Mouse (Mus musculus) heart, adult 11 months (tissue): ENCODE measurements around the gene Pgghg.
A peak's percentile ranks its signal among the peaks of the same experiment; 100 is the strongest.

ENCODE experiments used
- DNase-seq: peaks from one replicate; pipeline ENCODE4 v3.0.0; 2022

Pgghg gene

GRCm38 (mm10) chr7:140941222-140942051 is at the start of gene Pgghg:
Gene Pgghg, plus strand, starts transcription at chr7:140941391.
- peak; percentile 100 for DNase-seq

- no peak for DNase-seq
Measured at GRCm38 (mm10) chr7:140894031-140894430, 47.2 kb upstream of the Pgghg start.

DNA sequence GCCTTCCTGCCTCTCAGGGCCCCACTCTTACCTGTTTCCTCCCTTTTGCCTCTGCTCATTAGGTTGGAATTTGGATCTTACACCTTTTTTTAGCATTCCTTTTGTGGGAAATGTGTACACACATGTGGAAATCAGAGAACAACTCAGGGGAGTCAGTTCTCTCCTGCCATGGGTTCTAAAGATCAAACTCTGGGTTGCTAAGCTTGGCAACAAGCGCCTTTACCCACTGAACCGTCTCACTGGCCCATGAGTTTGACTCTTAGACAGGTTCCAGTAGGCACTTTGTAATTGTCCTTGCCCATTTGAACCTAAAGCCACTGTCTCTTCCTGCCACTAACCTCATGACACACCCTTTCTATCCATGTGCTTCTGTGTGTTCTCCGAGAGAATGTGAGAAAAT is 46.6 kb upstream of the Pgghg start:
- DNase-seq = no peak

DNA sequence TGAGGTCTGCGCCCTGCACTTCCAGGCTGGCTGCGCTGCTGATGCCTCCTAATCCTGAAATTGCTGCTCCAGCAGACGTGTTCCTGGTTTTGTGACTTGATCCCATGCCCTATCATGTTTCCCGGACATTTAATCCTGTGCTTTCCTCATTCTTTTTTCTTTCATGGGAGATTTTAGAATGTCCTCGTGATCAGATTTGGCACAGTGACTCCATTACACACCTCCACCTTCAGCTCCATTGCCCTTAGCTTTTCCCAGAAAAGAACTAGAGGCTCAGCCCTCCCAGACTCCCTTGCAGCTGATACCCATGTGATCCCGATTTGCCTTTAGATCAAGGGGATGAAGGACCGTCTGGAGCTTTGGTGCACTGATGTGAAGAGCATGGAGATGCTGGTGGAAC is 43.3 kb upstream of the Pgghg start:
- no peak for DNase-seq

GRCm38 (mm10) chr7:140899121-140899520 is 42.1 kb upstream of the Pgghg start:
- DNase-seq = peak; percentile 92

- DNase-seq = peak; percentile 98
Measured at GRCm38 (mm10) chr7:140900220-140900619, 41.0 kb upstream of the Pgghg start, which contains the start of gene Cox8b. Gene Cox8b, minus strand, starts transcription at chr7:140900446.

DNA sequence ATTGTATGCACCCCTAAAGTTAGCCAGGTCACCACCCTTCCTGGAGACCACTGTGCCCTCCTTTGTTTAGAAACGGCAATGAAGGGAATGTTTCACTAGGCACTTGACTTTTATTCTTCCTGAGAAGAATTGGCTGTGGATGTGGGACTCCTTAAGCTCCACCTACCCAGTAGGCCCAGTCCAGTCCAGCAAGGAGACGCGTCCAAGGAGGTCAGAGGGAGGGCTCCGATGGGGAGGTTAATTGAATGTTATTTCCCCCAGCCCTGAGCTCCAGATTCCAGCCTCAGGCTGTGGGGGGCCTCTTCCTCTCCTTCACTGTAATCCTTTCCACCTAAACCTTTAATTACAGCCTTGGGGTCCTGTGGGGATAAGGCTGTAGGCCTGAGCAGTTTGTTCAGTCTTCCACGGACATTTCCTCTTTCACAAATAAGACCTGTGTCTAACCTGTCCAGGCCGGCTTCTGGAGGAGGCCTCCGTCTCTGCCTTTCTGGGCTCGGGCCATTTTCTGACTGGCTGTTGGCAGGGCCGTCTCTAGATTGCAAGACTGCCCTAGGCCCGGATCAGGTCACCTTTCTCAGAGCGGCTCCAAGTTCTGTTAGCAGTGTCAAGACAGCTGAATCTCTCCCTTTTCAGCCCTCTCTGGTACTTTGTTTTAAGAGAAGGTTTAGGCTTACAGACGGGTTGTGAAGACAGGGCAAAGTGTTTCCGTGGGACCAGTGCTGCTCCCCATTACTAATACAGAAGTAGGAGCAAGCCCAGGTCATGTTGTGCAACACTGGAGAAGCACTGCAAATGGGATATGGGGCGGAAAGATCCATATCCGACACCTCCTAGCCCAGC is 38.9 kb upstream of the Pgghg start:
- peak; percentile 93 for DNase-seq

DNA sequence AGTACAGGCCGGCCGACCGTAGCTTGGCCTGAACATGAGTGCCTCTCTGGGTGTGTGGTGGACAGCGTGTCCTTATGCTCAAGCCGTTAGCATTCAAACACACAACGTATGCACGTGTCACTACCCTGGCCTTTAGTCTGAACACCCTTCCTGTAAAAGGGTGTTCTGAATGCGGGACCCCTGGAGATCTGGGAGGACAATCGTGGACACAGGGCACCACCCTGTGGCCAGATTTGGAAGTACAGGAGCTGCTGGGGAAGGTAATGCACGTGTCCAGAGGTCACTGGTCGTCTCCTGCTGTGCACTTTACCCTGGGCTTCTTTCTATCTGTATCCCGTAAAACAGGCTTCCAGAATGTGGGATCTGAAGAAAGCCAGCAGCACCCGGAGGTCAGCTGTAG is 38.0 kb upstream of the Pgghg start:
- peak; percentile 94 for DNase-seq

DNA sequence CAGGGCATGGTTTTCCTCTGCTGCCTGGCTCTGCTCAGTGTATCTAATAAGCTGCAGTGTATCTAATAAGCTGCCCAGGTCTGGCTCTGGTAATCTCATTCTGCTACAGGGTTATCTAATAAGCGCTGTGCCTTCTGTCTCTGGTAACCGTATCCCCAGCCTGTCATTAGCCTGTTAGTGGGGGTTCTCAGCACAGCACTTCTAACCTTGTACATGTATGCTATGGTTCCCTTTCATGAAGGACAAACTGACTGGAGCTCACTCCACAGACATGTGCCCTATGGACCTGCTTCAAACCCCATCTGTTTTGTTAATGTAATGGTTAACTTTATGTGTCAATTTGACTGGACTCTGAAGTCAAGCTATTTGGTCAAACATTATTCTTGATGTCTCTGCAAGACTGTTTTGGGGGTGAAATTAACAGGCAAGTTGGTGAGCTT is 35.5 kb upstream of the Pgghg start:
- DNase-seq = no peak

GRCm38 (mm10) chr7:140907131-140907530 is 34.1 kb upstream of the Pgghg start:
- DNase-seq = no peak

- no peak for DNase-seq
Measured at GRCm38 (mm10) chr7:140907697-140908096, 33.5 kb upstream of the Pgghg start.

- DNase-seq = no peak
Measured at GRCm38 (mm10) chr7:140908181-140908580, 33.0 kb upstream of the Pgghg start.

DNA sequence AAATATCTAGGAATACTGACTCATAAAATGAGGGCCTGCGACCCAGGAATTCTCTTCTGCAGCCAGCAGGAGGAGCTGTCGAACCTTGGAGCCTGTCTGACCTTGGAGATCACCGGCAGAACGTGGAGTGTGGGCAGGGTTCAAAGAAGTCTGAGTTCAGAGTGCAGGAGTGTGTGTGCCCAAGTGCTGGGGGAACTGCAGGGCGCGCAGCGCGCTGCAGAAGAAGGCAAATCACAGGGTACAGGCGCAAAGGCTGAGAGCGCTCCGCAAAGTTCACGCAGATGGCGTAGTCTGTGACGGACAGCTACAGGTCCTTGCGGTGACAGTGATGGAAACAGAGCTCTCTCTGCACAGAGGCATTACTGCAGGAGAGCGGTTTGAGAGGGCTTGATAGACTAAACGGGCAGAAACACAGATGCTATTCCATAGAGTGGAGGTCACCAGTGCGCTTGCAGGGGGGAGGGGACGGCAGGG is 32.5 kb upstream of the Pgghg start:
- DNase-seq = peak; percentile 97

DNA sequence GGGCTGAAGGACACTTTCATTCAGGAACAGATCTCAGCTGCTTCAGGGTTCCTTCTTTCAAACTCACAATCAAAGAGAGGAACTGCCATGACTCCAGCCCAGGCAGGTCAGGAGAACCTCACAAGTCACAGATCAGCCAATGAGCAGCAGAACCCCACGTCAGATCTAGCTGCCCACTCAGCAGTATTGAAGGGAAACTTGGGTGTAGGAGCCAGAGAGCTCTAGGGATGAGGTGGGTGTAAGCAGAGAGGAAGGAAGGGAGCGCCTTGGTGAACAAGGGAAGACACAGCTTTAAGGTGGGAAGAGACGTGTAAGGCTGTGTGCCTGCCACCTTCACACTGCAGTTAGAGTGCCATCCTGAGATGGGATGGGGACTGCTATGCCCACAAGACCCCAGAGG is 28.9 kb upstream of the Pgghg start:
- DNase-seq = no peak

DNA sequence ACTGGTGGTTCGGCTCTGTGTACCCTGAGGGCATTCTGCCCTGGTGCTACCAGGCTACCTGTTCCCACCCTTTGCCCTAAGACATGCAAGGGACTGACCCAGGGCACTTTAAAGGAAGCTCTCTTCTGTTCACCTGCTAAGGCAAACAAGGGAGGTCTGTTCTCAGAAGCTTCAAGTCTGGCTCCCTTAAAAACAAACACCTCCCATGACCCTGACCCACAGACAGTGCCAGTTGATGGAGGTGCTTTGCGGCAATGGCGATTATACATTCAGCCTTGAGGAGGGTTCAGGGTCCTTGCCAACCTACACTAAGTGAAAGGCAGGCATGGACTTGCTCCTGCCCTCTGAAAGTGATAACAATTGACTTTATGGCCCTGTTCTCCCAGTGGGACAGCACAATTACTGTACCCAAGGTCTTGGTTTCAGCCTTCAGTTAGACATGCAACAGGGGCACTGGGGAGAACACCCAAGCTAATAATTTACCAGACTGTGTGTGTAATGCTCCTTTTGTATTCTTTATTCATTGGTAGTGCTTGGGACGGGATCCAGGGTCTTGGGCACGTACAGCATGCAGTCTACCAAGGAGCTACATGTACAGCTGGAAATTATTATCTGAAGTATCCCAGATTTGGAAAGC is 28.2 kb upstream of the Pgghg start:
- no peak for DNase-seq

DNA sequence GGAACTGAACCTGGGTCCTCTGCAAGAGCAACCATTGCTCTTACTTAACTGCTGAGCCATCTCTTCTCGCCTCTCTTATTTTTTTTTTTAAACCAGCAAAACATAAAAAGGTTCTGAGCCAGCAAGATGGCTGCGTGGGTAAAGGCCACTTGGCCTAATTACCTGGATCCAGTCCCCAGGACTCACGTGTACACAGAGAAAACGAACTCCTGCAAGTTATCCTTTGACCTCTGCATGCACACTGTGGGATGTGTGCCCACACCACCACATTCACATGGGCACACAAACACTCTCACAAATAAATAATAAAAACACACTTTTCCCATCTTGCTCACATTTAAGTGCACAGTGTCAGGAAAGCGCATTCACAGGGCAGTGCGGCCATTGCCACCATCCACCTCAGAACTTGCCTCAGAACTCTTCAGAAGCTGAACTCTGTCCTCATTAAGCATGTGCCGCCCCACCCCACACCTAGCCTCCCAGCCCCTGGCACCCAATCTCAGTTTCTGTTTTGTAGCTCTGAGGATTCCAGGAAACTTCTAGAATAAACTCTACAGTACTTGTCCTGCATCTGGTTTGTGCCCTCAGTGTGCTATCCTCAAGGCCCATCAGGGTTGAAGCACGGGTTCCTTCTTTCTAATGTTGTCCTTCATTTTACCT is 27.0 kb upstream of the Pgghg start:
- no peak for DNase-seq

DNA sequence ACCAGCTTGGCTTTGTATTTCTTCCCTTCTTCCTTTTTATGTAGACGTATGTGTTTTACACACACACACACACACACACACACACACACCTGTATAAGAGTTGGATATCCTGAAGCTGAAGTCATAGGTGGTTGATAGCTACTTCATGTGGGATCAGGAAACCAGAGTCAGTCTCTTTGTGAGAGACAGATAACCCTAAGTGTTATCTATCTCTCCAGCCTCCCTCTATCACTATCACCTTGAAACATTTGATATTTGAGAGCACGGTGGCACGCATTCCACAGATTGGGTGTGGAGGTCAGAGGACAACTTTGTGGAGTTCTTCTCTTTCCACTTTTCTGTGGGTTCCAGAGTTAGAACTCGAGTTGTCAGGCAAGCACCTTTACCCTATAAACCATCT is 21.3 kb upstream of the Pgghg start:
- DNase-seq = no peak

- DNase-seq = no peak
Measured at GRCm38 (mm10) chr7:140920418-140921029, 20.7 kb upstream of the Pgghg start, which contains the start of gene Nlrp6. Gene Nlrp6, plus strand, starts transcription at chr7:140920902.

- DNase-seq = no peak
Measured at GRCm38 (mm10) chr7:140921225-140921975, 19.8 kb upstream of the Pgghg start.

DNA sequence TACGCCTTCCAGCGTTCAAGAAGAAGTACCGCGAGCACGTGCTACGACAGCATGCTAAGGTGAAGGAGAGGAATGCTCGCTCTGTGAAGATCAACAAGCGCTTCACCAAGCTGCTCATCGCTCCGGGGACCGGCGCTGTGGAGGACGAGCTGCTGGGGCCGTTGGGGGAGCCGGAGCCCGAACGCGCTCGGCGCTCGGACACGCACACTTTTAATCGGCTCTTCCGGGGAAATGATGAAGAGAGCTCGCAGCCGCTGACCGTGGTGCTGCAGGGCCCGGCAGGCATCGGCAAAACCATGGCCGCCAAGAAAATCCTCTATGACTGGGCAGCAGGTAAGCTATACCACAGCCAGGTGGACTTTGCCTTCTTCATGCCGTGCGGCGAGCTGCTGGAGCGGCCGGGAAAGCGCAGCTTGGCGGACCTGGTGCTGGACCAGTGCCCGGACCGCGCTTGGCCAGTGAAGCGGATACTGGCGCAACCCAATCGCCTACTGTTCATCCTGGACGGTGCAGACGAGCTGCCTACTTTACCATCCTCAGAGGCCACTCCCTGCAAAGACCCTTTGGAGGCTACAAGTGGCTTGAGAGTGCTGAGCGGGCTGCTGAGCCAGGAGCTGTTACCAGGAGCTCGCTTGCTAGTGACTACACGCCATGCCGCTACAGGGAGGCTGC is 18.7 kb upstream of the Pgghg start:
- DNase-seq = no peak
